Mouse (Mus musculus): ENCODE measurements around the gene Tom1l1.

The Tom1l1 gene

GRCm38 (mm10) chr11:90666916-90667315, 21.2 kb downstream of the Tom1l1 start:
- DNase-seq = no peak

- DNase-seq = no peak
Measured at GRCm38 (mm10) chr11:90666144-90666757, 21.9 kb downstream of the Tom1l1 start.

GRCm38 (mm10) chr11:90665161-90665560, 23.0 kb downstream of the Tom1l1 start:
- no peak for DNase-seq

- no peak for DNase-seq
Measured at GRCm38 (mm10) chr11:90664345-90664986, 23.7 kb downstream of the Tom1l1 start.

- DNase-seq = no peak
Measured at GRCm38 (mm10) chr11:90663618-90664297, 24.4 kb downstream of the Tom1l1 start.

- DNase-seq = no peak
Measured at GRCm38 (mm10) chr11:90663052-90663451, 25.1 kb downstream of the Tom1l1 start.

- DNase-seq = no peak
Measured at GRCm38 (mm10) chr11:90660662-90661061, 27.5 kb downstream of the Tom1l1 start.

GRCm38 (mm10) chr11:90657527-90657926, 30.6 kb downstream of the Tom1l1 start:
- no peak for DNase-seq

- DNase-seq = no peak
Measured at GRCm38 (mm10) chr11:90652603-90653002, 35.6 kb downstream of the Tom1l1 start.

- no peak for DNase-seq
Measured at GRCm38 (mm10) chr11:90650231-90650885, 37.8 kb downstream of the Tom1l1 start.

GRCm38 (mm10) chr11:90649777-90650176, 38.4 kb downstream of the Tom1l1 start:
- no peak for DNase-seq

GRCm38 (mm10) chr11:90638312-90638830, 49.8 kb downstream of the Tom1l1 start:
- peak; percentile 58 for DNase-seq

GRCm38 (mm10) chr11:90637440-90638311, 50.5 kb downstream of the Tom1l1 start, which contains the start of the genes Stxbp4 and Cox11:
Gene Stxbp4, minus strand, starts transcription at chr11:90638084.
Gene Cox11, plus strand, starts transcription at chr11:90638173.
- peak; percentile 93 for DNase-seq

- no peak for DNase-seq
Measured at GRCm38 (mm10) chr11:90634661-90635060, 53.5 kb downstream of the Tom1l1 start.

- no peak for DNase-seq
Measured at GRCm38 (mm10) chr11:90632480-90632879, 55.7 kb downstream of the Tom1l1 start.

GRCm38 (mm10) chr11:90627751-90628150, 60.4 kb downstream of the Tom1l1 start:
- DNase-seq = no peak

- no peak for DNase-seq
Measured at GRCm38 (mm10) chr11:90625174-90625573, 63.0 kb downstream of the Tom1l1 start.

- no peak for DNase-seq
Measured at GRCm38 (mm10) chr11:90623477-90623876, 64.7 kb downstream of the Tom1l1 start.

GRCm38 (mm10) chr11:90622500-90622899, 65.7 kb downstream of the Tom1l1 start:
- DNase-seq = no peak

- DNase-seq = no peak
Measured at GRCm38 (mm10) chr11:90622044-90622443, 66.1 kb downstream of the Tom1l1 start.

- DNase-seq = no peak
Measured at GRCm38 (mm10) chr11:90616431-90616830, 71.7 kb downstream of the Tom1l1 start.

- DNase-seq = no peak
Measured at GRCm38 (mm10) chr11:90614743-90615142, 73.4 kb downstream of the Tom1l1 start.
